In genomic region chr11:32642249-32642876, GRCm38 (mm10) we compare ENCODE assay signal across 8 mouse cellular contexts. TPM values are rescaled to one million over a fixed set of nuclear protein-coding genes. Genes with fewer than 3 reads are reported as not detected.
DNase-seq lines count a peak whose midpoint lies in the region; ATAC-seq lines count a peak whose summit lies in the region.

TSS of gene Fbxw11 (plus strand) at chr11:32642724.

- peak within 1 kb of the TSS; percentile 94 for H3K9ac ChIP-seq in hindbrain, embryonic 16.5 days (ENCODE audit: low read depth, low read length)

- H3K79me2 ChIP-seq in macrophage (ENCODE audit: inconsistent target): peaks cover 44% of the 10 kb centered on the region

- no peaks in the 10 kb centered on the region for H3K36me3 ChIP-seq in hindbrain, embryonic 16.5 days (ENCODE audit: control insufficient read depth, insufficient read depth, low read length)
- H3K36me3 ChIP-seq in macrophage (ENCODE audit: inconsistent target): no peaks in the 10 kb centered on the region

- H3K27me3 ChIP-seq in hindbrain, embryonic 16.5 days (replicated peaks; ENCODE audit: control insufficient read depth, insufficient read depth, low read length): no peaks in the 10 kb centered on the region

- H3K4me3 ChIP-seq in hindbrain, embryonic 16.5 days (ENCODE audit: low read length): peak within 1 kb of the TSS; percentile 96
- peak within 1 kb of the TSS; percentile 76 for H3K4me3 ChIP-seq in macrophage (ENCODE audit: inconsistent target)

- DNase-seq in WW6 (ENCODE audit: low read depth, low spot score): peak; percentile 99
- peak; percentile 88 to 91 for DNase-seq in cerebellum, postnatal 4 days (ENCODE audit: low spot score in 2 of 2)
- DNase-seq in gastrocnemius, adult 18-20 months (ENCODE audit: low spot score): peak; percentile 94
- peak; percentile 95 to 96 for DNase-seq in left cerebral cortex, adult 18-20 months (ENCODE audit: low spot score in 2 of 2)
- DNase-seq in right cerebral cortex, adult 18-20 months: peak; percentile 98
- DNase-seq in urinary bladder, postnatal 10 days (ENCODE audit: low spot score): peak; percentile 74

- H3K9me3 ChIP-seq in hindbrain, embryonic 16.5 days (ENCODE audit: control insufficient read depth, low read length): no peaks in the 10 kb centered on the region

- under 1% methylated on average over 54 of the region's 64 CpGs for WGBS in hindbrain, embryonic 16.5 days
- under 1% methylated on average over 55 of the region's 64 CpGs for WGBS in macrophage (ENCODE audit: missing documents)

- peak within 1 kb of the TSS; percentile 86 for H3K4me2 ChIP-seq in hindbrain, embryonic 16.5 days (ENCODE audit: low read length)

- H3K4me1 ChIP-seq in hindbrain, embryonic 16.5 days (ENCODE audit: control insufficient read depth, insufficient read depth, low read depth, low read length): peaks cover 16% of the 10 kb centered on the region

- H3K27ac ChIP-seq in hindbrain, embryonic 16.5 days (ENCODE audit: low read depth, low read length): peak within 1 kb of the TSS; percentile 99
- peak within 1 kb of the TSS; percentile 96 for H3K27ac ChIP-seq in macrophage

- peak; percentile 96 for ATAC-seq in hindbrain, embryonic 16.5 days

RNA-seq across cellular contexts. Expression of gene Fbxw11, which starts in this region (rescaled TPM):
- total RNA-seq in gastrocnemius, adult 18-20 months (2021): 10 to 100 TPM; 55.5 to 66.3 TPM
- 106 and 121 TPM in 2 replicates for polyA plus RNA-seq in hindbrain, embryonic 16.5 days (2015; fragmentation: Nextera tagmentation; extraction: Ambion mirVana)
- 100 to 1,000 TPM; 116 to 119 TPM for total RNA-seq in left cerebral cortex, adult 18-20 months (2021)
- total RNA-seq in macrophage (2018; cell fraction: chromatin; rRNA removed): 100 to 1,000 TPM in 6 of 26 experiments, 10 to 100 TPM in 20; 23.9 to 191 (median 48.0) TPM
- 100 to 1,000 TPM in 1 of 26 experiments, 10 to 100 TPM in 25; 54.6 to 141 (median 67.0) TPM for total RNA-seq in macrophage (2018; cell fraction: cytosol; rRNA removed)
- total RNA-seq in macrophage (2018; cell fraction: nucleus; rRNA removed): 100 to 1,000 TPM in 10 of 26 experiments, 10 to 100 TPM in 16; 40.5 to 222 (median 79.6) TPM
- 33.3 to 53.6 TPM (median 51.5 TPM) in 3 replicates for polyA plus RNA-seq in macrophage (2018)

Comparison
In these comparisons a context has a peak if more than half of its experiments do, and no peak if none do; other contexts are left out.
1. Peak in every context shown above with its lines: DNase-seq, ATAC-seq, H3K4me3 ChIP-seq and H3K27ac ChIP-seq.